Mouse (Mus musculus) thymus, postnatal 4 days (tissue): ENCODE results near the gene 2310033P09Rik.
"Not testable (repeated sequence)": the region's sequence is repeated elsewhere in the genome, so short reads cannot be mapped to it uniquely, and the experiment has no call there.

Experiments used
- DNase-seq: peaks from one replicate; pipeline ENCODE4 v3.0.0; 2021

2310033P09Rik gene

GRCm38 (mm10) chr11:59201216-59202002 is 6.7 kb upstream of the 2310033P09Rik start:
- no peak for DNase-seq

DNA sequence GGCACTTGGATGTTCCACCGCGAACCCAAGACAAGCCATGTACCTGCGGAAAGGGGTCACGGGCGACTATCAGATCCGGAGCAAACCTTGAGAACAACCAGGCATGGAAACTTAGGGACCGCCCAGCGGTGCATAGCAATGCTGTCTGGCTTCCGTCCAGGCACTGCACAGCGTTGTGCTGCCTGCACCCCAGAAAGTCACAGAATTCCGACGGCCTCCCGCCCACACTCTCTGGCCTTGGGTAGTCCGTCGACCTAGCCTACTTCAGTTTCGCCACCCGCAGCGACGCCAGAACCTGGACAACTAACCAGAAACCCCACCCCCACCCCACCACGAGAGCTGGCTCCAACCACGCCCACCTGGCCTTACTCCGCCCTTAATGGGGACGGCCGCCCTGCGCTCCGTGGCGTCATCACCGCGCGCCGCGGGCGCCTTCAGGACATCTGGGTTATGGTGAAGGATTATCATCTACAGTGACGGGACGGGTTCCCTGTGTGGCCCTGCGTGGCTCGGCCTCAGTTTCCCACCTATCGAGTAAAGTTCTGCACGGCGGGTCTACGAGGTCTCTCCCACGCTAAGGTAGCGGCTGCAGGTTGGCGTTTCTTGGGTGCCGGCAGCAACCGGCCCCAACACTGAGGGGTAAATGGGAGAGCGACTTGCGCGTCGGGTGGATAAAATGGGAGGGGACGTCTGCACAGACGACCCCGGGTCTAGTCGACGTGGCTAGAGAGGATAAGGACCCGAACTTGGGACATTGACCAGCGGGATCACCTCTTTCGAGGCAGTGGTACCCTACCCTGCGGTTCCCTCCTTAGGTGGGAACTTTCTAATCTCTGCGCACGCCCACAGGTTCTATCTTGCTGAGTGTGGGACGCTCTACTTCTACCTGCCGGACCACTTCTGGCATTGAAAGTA is 5.8 kb upstream of the 2310033P09Rik start, which contains the start of gene Mrpl55:
TSS of gene Mrpl55 (plus strand) at position 406 of the 915 bp plus-strand sequence.
- DNase-seq: peak; percentile 98

- peak; percentile 64 for DNase-seq
Measured at GRCm38 (mm10) chr11:59209003-59209441, 901 bp downstream of the 2310033P09Rik start.

DNA sequence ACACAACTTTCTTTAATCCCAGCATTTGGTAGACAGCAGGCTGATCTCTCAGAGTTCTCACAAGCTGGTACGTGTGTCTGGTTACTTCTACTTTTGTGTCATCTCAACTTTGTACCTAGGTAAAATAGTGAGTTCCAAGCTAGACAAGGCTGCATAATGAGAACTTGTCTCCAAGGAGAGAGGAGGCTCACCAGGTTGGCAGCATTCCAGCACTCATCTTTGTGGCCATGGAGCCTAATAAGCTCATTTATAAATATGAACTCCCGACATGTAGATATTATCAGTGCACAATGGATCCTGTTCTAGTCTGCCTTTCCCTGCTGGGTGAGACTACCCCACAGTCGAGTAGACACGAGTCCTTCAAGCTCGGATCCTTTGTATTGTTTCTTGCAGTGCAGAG is 1.5 kb downstream of the 2310033P09Rik start:
- DNase-seq: no peak

- DNase-seq: no peak
Measured at GRCm38 (mm10) chr11:59210020-59210419, 1.9 kb downstream of the 2310033P09Rik start.

DNA sequence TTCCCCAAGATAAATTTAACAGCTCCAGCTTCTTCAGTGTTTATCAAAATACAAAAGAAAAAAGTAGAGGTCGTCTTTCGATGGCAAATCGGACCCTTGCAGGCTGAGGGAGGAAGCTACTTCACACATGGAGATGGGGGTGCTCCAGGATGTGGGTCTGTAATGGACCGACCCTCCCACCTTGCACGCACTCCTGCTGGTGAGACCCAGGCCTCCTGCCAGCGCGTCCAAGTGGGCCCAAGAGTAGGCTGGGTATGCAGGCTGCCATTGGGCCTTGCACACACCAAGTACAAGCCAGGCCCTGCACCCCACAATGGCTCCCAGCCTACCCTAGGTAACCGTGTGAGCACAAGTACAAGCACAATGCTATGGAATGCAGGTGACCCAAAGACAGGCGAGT is 3.4 kb downstream of the 2310033P09Rik start:
- DNase-seq: not testable (repeated sequence)

DNA sequence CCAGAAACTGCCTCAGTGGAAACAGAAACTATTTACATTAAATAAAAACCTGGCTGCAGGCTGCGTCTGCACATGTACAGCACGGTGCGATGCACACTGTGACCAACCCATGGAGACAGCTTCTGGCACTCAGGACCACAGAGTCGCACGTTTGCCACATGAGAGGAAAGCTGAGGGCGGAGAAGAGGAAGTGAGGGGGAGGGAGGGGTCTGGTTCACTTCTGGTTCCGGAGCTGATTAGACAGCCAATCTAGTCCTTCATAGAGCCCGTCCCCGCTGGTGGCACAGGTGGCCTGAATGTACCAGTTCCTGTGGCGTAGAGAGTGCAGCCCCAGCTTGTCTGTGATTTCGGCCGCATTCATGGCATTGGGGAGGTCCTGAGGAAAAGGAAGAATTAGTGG is 4.2 kb downstream of the 2310033P09Rik start:
- DNase-seq: peak; percentile 50

DNA sequence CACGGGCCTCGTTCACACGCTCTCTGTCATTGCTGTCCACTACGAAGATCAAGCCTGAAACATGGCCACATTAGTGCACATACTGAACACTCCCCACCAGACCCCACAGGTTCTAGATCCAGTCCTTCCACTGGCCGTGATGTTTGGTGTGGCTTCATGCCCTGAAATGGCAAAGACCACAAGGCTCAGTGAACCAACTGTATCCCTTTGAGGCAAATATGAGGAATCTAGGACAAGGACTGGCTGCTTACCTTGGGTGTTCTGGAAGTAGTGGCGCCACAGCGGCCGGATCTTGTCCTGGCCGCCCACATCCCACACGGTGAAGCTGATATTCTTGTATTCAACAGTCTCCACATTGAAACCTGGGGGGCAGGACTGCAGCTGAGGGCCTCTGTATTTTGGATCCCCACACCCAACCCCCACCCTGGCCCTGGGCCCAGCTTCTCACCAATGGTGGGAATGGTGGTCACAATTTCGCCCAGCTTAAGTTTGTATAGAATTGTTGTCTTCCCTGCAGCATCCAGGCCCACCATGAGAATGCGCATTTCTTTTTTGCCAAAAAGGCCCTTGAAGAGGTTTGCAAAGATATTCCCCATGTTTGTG is 4.9 kb downstream of the 2310033P09Rik start:
- no peak for DNase-seq

- DNase-seq: no peak
Measured at GRCm38 (mm10) chr11:59216955-59217354, 8.8 kb downstream of the 2310033P09Rik start.

- DNase-seq: no peak
Measured at GRCm38 (mm10) chr11:59218389-59218998, 10.4 kb downstream of the 2310033P09Rik start.

- DNase-seq: peak; percentile 76
Measured at GRCm38 (mm10) chr11:59219064-59219463, 10.9 kb downstream of the 2310033P09Rik start.

DNA sequence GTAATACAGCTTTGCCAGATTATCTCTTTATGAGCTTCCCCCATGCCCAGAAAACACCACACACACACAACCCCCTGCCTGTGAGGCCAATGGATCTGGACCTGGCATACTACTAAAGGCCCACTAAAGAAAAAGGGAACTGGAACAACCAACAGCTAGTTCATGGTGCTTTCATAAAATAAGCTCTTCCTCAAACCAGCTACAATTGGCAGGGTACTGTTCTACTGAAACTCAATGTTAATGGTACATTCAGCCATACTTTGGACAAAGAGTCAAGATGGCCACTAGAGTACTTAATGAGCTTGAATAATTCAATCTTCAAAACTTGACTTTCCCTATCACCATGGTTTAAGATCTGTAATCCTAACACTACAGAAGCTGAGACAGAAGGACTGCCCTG is 13.5 kb downstream of the 2310033P09Rik start:
- no peak for DNase-seq

- no peak for DNase-seq
Measured at GRCm38 (mm10) chr11:59222306-59222705, 14.2 kb downstream of the 2310033P09Rik start.

GRCm38 (mm10) chr11:59224025-59224424 is 15.9 kb downstream of the 2310033P09Rik start:
- no peak for DNase-seq

DNA sequence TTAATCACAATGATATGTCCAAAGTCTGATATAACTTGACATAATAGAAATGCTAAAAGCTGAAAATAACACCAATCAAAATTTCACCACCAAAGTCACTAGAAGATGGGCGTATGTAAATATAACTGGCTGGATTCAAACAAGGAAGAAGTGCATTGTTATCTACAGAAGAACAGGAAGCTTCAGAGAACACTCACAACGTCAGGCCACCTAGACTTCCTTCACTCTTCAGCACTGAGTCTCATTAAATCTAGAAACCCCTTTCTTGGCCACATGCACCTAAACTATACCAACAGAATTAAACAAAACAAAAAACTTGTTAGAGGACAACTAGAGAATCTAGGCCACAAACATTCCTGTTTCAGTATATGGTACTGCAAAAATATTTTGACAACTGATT is 16.3 kb downstream of the 2310033P09Rik start:
- no peak for DNase-seq

- DNase-seq: no peak
Measured at GRCm38 (mm10) chr11:59225167-59225566, 17.0 kb downstream of the 2310033P09Rik start.

- DNase-seq: no peak
Measured at GRCm38 (mm10) chr11:59226251-59226650, 18.1 kb downstream of the 2310033P09Rik start.

DNA sequence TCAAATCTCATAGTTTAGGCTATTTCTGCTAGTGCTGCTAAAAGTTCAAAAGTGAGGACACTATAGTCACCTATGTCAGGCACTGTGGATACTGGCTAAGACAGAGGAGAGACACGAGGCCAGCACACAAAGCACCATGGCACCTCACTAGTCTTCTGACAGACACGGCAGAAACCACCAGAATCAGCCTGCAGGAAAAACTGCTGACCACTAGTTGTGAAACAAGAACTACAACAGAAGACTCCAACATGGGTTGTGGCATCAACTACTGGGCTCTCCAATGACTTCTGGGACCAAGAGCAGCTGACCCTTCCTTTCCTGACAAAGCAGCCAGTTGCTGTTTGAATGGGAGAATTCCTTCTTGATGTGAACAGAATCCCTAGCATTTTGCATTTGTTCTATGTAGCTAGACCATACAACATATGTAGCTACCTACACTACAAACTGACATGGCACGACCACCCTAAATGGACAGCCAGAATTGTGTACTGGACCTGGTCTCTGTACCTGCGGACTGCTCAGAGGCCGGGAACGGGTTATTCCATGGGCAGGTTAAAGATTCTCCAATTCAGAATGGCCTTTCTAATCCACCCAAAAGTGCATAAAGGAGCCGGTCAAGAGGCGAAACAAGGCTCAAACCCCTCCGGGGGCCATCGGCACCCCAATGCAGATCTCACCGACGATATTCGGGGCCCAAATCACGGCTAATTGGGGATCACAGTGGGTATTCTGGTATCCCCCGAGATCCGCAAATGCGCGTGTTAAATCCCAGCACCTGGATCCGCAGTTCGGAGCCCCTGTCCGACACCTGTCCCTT is 18.9 kb downstream of the 2310033P09Rik start:
- no peak for DNase-seq

DNA sequence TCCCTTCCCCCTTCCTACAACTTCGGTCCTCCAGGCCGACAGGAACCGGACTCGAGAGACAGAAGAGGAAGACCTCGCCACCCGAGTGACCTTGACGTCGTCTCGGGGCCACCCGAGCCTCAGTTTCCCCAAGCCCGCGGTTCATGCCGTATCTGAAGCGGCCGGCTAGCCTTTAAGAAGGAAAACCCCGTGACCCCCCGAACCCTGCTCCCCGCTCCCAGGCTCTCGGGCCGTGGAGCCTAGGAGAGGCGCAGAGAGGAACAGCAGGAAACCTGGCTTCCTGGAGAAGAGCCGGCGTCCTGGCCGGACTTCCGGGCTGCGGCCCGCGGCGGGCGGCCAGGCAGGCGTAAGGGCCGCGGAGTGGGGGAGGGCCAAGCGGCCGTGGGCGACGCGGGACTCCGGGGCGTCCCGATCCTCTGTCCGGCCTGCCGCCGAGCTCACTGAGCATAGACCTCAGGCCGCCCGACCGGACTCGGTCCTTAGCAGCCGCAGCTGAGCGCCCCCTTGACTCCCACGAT is 19.5 kb downstream of the 2310033P09Rik start:
- DNase-seq: no peak

DNA sequence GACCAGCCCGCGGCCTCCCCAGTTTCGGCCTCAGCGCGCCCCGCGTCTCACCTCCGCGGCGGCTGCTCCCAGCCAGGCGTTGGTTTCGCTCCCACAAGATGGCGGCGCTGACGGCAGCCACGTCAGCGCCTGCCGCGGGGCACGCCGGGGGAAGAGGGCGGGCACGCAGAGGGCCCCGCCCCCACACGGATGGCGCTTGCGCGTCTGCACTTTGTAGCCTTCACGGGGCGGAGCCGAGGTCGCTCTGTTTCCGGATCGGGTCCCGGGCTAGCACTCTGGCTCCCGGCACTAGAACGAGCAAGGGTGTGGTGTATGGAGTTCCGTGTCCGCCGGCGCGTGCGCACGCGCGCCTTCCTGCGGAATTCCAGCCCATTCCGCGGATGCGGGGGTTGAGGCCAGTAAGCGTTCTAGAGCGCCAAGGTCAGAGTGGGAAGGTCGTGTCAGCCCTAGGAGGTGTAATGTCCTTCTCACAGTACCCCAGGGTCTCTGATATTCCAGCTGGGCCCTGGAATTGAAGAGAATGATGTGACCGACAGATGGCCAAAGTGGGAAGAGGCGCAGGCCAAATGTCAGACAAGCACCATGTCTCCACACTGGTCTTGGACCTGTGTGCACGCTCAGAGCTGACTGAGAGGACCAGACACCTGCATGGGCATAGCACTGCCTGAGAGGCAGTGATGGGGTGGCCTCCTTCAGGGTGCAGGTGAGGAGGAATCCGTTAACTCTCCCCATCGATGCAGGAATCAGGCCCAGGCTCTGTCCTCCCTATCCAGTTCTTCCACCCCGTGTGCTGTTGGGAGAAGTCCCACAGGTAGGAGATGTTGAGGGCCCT is 20.2 kb downstream of the 2310033P09Rik start, which contains the start of gene Arf1:
TSS of gene Arf1 (minus strand) at position 149 of the 832 bp plus-strand sequence.
- DNase-seq: peak; percentile 99
